Mouse (Mus musculus): Measurements from ENCODE around the gene Mast3. TPM values are rescaled to one million over a fixed set of nuclear protein-coding genes. Genes with fewer than 3 reads are reported as not detected.

Gene Mast3
- polyA plus RNA-seq, 1 experiment: 282 TPM

DNA sequence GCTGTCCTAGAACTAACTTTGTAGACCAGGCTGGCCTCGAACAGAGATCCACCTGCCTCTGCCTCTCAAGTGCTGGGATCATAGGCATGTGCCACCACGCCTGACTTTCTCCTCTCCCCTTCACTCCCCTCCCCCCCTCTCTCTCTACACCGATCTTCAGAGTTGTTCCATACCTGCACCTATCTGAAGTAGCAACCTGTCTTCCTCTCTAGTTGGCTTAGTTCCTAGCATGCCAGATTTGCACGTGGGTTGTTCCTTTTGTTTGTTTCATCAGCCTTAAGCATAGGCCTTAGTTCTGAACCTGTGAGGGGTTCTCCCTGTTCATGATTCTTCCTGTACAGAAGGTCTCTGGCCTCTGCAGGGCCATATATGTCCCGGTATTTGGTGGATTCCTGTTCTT lies 67.1 kb downstream of the Mast3 start:
- Histone ChIP-seq H3K27ac (ENCODE audit: insufficient read depth, low read length) (no peak overlapping the region), H3K4me3 (ENCODE audit: insufficient read depth, low read length) (no peak overlapping the region), H3K4me1 (ENCODE audit: control insufficient read depth, insufficient read depth, low read length) (no peaks in the 10 kb centered on the region)
- no peak for TF ChIP-seq CTCF (IDR thresholded peaks at IDR 0.05; ENCODE audit: extremely low read depth, insufficient read depth, low read length)
- TF ChIP-seq POLR2A (IDR thresholded peaks at IDR 0.05; ENCODE audit: extremely low read depth, insufficient read depth, low read length): no peak

DNA sequence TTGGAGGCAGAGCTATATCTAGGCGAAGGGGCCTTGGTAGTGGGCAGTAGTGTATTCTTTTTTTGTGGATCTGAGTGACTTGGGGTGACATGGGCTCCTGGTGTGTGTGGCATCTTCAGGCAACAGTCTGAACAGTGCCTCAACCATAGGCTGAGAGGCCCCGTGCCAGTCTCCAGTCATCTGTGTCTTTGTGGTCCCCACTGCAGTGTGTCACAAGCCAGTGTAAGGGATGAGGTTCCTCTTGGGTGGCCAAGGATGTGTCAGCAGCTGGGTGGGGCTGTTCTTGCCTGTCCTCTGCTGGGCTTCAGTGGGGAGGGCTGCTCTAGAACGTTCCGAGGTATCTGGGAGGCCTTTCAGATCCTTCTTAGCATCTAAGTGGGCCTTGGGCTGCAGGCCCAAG lies 73.9 kb downstream of the Mast3 start:
- Histone ChIP-seq H3K27ac (ENCODE audit: insufficient read depth, low read length) (no peak overlapping the region), H3K4me1 (ENCODE audit: control insufficient read depth, insufficient read depth, low read length) (no peaks in the 10 kb centered on the region), H3K4me3 (ENCODE audit: insufficient read depth, low read length) (no peak overlapping the region)
- TF ChIP-seq CTCF (IDR thresholded peaks at IDR 0.05; ENCODE audit: extremely low read depth, insufficient read depth, low read length): no peak
- TF ChIP-seq POLR2A (IDR thresholded peaks at IDR 0.05; ENCODE audit: extremely low read depth, insufficient read depth, low read length): no peak

DNA sequence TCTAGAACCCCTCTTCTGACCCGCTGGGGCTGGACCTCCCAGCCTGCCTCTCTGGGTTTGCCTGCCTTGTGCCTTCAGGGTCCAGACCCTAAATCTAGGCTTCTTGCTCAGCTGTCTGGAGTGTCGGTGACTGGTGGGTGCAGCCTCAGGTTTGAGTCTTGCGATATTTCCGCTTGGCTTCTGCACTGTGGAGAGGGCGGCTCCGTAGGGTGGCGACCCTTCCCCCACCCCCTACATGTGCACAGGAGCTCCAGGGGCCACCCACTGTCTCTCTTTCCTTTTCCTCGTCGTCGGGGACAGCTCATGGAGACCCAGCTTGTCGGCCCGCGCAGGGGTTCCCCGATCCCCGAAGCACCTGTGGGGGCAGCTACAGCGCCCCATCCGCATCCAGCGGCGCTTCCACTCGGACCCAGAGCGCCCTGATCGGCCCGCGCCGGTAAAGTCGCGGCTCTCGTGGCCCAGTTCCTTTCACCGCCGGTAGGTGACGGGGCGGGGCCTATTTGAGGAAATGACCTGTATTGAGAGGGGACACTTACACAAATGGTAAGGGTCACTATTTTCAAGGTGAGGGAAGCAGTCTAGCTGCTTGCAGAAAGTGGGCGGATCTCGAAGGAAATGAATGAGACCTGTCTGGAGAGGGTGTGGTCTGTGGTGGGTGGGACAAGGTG lies 74.9 kb downstream of the Mast3 start:
- Histone ChIP-seq H3K4me3 (ENCODE audit: insufficient read depth, low read length) (no peak overlapping the region), H3K4me1 (ENCODE audit: control insufficient read depth, insufficient read depth, low read length) (no peaks in the 10 kb centered on the region), H3K27ac (ENCODE audit: insufficient read depth, low read length) (no peak overlapping the region)
- TF ChIP-seq POLR2A (IDR thresholded peaks at IDR 0.05; ENCODE audit: extremely low read depth, insufficient read depth, low read length) (no peak), CTCF (IDR thresholded peaks at IDR 0.05; ENCODE audit: extremely low read depth, insufficient read depth, low read length) (no peak)

Other genes starting within 250 kb of the Mast3 start
- 71.1 and 77.2 TPM in 2 replicates for gene Isyna1, start 210.7 kb downstream of the Mast3 start, polyA plus RNA-seq (2012; rRNA removed)
- 241 and 249 TPM in 2 replicates for gene Ssbp4, start 196.2 kb downstream of the Mast3 start, polyA plus RNA-seq (2012; rRNA removed)
- gene Lrrc25, start 188.9 kb downstream of the Mast3 start, polyA plus RNA-seq (2012; rRNA removed): 1.0 and 1.4 TPM in 2 replicates
- 0.09 and 0.19 TPM in 2 replicates for gene Gdf15, start 172.6 kb downstream of the Mast3 start, polyA plus RNA-seq (2012; rRNA removed)
- gene Pgpep1, start 144.7 kb downstream of the Mast3 start, polyA plus RNA-seq (2012; rRNA removed): 18.1 and 19.7 TPM in 2 replicates
- 100 and 105 TPM in 2 replicates for gene Lsm4, start 131.8 kb downstream of the Mast3 start, polyA plus RNA-seq (2012; rRNA removed)
- 223 and 226 TPM in 2 replicates for gene Jund, start 106.1 kb downstream of the Mast3 start, polyA plus RNA-seq (2012; rRNA removed)
- 0.08 and 0.13 TPM in 2 replicates for gene Iqcn, start 101.6 kb downstream of the Mast3 start, polyA plus RNA-seq (2012; rRNA removed)
- gene Gm3336, start 86.5 kb downstream of the Mast3 start, polyA plus RNA-seq (2012; rRNA removed): 0.09 TPM in 1 of 2 replicates, not detected in the other
- 4.8 and 5.9 TPM in 2 replicates for gene Pde4c, start 81.3 kb downstream of the Mast3 start, polyA plus RNA-seq (2012; rRNA removed)
- gene Rab3a, start 50.4 kb downstream of the Mast3 start, polyA plus RNA-seq (2012; rRNA removed): 1,139 and 1,160 TPM in 2 replicates
- gene Mpv17l2, start 44.1 kb downstream of the Mast3 start, polyA plus RNA-seq (2012; rRNA removed): 51.6 and 59.2 TPM in 2 replicates
- gene Pik3r2, start 28.3 kb downstream of the Mast3 start, polyA plus RNA-seq (2012; rRNA removed): 177 and 193 TPM in 2 replicates
- gene Il12rb1, start 3.4 kb upstream of the Mast3 start, polyA plus RNA-seq (2012; rRNA removed): 1.1 TPM in 2 replicates
- 31.4 and 35.1 TPM in 2 replicates for gene Arrdc2, start 34.7 kb upstream of the Mast3 start, polyA plus RNA-seq (2012; rRNA removed)
- gene Kcnn1, start 58.2 kb upstream of the Mast3 start, polyA plus RNA-seq (2012; rRNA removed): 30.2 and 36.0 TPM in 2 replicates
- 176 and 182 TPM in 2 replicates for gene Ccdc124, start 68.9 kb upstream of the Mast3 start, polyA plus RNA-seq (2012; rRNA removed)
- gene Slc5a5, start 87.7 kb upstream of the Mast3 start, polyA plus RNA-seq (2012; rRNA removed): 15.9 and 16.0 TPM in 2 replicates
- gene Rpl18a, start 92.4 kb upstream of the Mast3 start, polyA plus RNA-seq (2012; rRNA removed): 1,503 and 1,518 TPM in 2 replicates
- 62.2 and 62.3 TPM in 2 replicates for gene Map1s, start 100.9 kb upstream of the Mast3 start, polyA plus RNA-seq (2012; rRNA removed)

All from cortical plate, adult 2 months (tissue).